Mouse (Mus musculus): ENCODE results near the gene Arntl. TPM values are rescaled to one million over a fixed set of nuclear protein-coding genes. Genes with fewer than 3 reads are reported as not detected.

The Arntl gene
- polyA plus RNA-seq, 1 experiment from 2014 or later, result 5.3 TPM

DNA sequence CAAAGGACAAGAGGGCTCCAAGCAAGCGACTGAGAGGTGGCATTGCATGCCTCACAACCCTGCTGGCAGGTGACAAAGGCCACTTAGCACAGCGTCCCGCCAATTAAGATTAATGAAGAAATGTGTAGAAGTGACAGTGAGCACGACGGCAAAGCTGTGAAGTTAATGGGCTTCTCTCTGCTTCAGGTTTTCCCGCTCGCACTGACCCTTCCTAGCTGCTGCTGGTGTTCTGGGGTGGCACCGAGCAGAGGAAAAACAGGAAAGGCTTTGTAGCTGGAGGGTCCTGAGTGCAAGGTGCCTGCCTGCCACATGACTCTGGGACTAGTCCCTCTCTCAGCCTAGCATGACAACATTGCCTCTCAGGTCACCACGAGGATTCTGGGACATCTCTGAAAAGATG is 18.7 kb upstream of the Arntl start:
- H3K4me3 ChIP-seq (ENCODE audit: low read depth, low read length), result no peak overlapping the region
- H3K4me1 ChIP-seq (replicated peaks; ENCODE audit: control insufficient read depth, insufficient read depth, low read length), result no peaks in the 10 kb centered on the region
- no peak for TF ChIP-seq CTCF (IDR thresholded peaks at IDR 0.05; ENCODE audit: low read depth)
- H3K9ac ChIP-seq (ENCODE audit: low read depth, low read length), result no peak overlapping the region
- no peak overlapping the region for H3K27ac ChIP-seq (ENCODE audit: low read depth, low read length)
- no peak for ATAC-seq
- no peaks in the 10 kb centered on the region for H3K27me3 ChIP-seq (replicated peaks; ENCODE audit: control insufficient read depth, insufficient read depth, low read length)
- WGBS, result 69% methylated on average over 9 of the region's 9 CpGs
- H3K9me3 ChIP-seq (ENCODE audit: control insufficient read depth), result no peaks in the 10 kb centered on the region
- no peaks in the 10 kb centered on the region for H3K36me3 ChIP-seq (ENCODE audit: control insufficient read depth, insufficient read depth)
- H3K4me2 ChIP-seq (replicated peaks; ENCODE audit: low read depth), result no peak overlapping the region

DNA sequence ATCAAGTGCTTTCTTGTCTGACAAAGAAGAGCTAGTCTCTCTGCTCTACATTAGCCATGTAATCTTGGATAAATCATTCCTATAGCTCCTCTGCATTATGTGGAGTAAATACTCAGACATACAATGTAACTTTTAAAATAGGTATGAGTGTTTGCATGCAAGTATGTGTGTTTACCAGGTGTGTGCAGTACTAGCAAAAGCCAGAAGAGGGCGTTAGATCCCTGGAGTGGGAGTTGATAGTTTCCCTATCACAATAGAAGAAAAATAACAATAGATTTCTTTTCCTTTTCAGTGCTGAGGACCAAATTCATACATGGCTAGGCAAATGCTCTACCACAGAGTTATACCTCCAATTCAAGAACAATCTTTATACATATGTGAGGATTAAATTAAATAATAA is 15.5 kb upstream of the Arntl start:
- Histone ChIP-seq H3K27me3 (replicated peaks; ENCODE audit: control insufficient read depth, insufficient read depth, low read length) (no peaks in the 10 kb centered on the region), H3K4me1 (replicated peaks; ENCODE audit: control insufficient read depth, insufficient read depth, low read length) (no peaks in the 10 kb centered on the region), H3K36me3 (ENCODE audit: control insufficient read depth, insufficient read depth) (no peaks in the 10 kb centered on the region), H3K4me2 (replicated peaks; ENCODE audit: low read depth) (no peak overlapping the region), H3K9me3 (ENCODE audit: control insufficient read depth) (no peaks in the 10 kb centered on the region), H3K27ac (ENCODE audit: low read depth, low read length) (no peak overlapping the region), H3K4me3 (ENCODE audit: low read depth, low read length) (no peak overlapping the region), H3K9ac (ENCODE audit: low read depth, low read length) (no peak overlapping the region)
- WGBS, result 44% methylated on average over 1 of the region's 1 CpGs
- ATAC-seq, result no peak
- peak; percentile 42 for TF ChIP-seq CTCF (IDR thresholded peaks at IDR 0.05; ENCODE audit: low read depth)

DNA sequence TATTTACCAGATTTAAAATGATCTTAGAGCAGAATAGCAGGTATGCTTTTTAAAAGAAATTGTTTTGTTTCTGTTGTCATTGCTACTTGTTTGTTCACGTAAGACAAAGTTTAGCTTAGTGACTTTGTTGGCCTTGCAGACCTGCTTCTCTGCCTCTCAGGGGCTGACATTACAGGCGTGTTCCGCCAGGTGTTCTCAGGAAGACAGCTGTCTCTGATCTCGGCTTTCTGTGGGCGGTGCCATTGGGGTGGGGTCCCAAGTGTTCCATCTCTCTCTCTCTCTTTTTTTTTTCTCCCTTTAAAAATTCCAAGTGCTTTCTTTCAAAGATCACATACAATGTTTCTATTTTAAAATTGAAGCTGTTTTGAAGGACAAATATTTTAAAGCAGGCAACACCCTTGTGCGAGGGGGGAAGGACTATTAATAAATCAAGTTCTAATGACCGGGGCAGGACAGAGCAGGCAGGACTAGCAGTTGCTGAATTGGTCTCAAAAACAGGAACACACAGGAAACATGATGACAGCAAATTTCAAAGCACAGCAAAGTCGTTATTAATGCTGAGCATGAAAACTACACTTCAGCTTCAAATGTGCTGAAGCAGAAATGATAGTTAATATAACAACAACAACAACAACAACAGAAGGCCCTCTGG is 14.4 kb upstream of the Arntl start:
- Histone ChIP-seq H3K27ac (ENCODE audit: low read depth, low read length) (no peak overlapping the region), H3K9ac (ENCODE audit: low read depth, low read length) (no peak overlapping the region), H3K4me1 (replicated peaks; ENCODE audit: control insufficient read depth, insufficient read depth, low read length) (no peaks in the 10 kb centered on the region), H3K36me3 (ENCODE audit: control insufficient read depth, insufficient read depth) (no peaks in the 10 kb centered on the region), H3K4me2 (replicated peaks; ENCODE audit: low read depth) (no peak overlapping the region), H3K27me3 (replicated peaks; ENCODE audit: control insufficient read depth, insufficient read depth, low read length) (no peaks in the 10 kb centered on the region), H3K9me3 (ENCODE audit: control insufficient read depth) (no peaks in the 10 kb centered on the region), H3K4me3 (ENCODE audit: low read depth, low read length) (no peak overlapping the region)
- no peak for ATAC-seq
- 34% methylated on average over 8 of the region's 8 CpGs for WGBS
- no peak for TF ChIP-seq CTCF (IDR thresholded peaks at IDR 0.05; ENCODE audit: low read depth)

DNA sequence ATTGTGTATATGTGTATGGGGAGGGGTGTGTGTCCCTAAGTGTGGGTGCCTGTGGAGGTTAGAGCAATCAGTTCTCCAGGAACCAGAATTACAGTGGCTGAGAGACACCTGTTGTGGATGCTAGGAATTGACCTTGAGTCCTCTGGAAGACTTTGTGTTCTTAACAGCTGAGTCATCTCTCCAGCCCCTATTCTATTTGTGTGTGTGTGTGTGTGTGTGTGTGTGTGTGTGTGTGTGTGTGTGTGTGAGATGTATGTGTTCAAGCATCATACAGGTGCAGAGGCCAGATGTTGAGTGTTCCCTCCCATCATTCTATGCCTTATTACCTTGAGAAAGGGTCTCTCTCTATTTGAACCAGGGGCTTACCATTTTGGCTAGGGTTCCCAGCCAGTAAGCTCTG is 13.4 kb upstream of the Arntl start:
- H3K9me3 ChIP-seq (ENCODE audit: control insufficient read depth), result no peaks in the 10 kb centered on the region
- H3K4me3 ChIP-seq (ENCODE audit: low read depth, low read length), result no peak overlapping the region

DNA sequence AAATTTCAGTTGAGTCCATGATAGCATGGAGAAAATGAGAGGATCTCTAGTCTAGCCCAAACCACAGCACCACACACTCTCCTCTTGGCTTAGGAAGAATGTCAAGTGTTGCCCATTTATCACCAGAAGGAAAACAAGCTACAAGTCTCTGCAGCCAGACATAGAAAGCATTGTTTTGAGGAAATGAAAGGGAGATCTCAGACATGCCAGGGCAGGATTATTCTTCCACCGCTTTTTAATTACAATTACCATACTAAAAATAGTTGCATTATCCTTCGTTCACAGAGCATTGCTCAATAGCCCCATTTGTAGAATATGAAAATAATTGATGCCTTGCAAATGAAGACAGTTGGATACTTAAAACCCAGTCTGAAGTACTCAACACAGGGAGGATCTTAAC is 12.0 kb upstream of the Arntl start:
- no peak overlapping the region for H3K4me3 ChIP-seq (ENCODE audit: low read depth, low read length)
- no peaks in the 10 kb centered on the region for H3K9me3 ChIP-seq (ENCODE audit: control insufficient read depth)
- ATAC-seq, result no peak
- 67% methylated on average over 2 of the region's 2 CpGs for WGBS
- H3K9ac ChIP-seq (ENCODE audit: low read depth, low read length), result no peak overlapping the region
- H3K4me1 ChIP-seq (replicated peaks; ENCODE audit: control insufficient read depth, insufficient read depth, low read length), result no peaks in the 10 kb centered on the region
- no peak for TF ChIP-seq CTCF (IDR thresholded peaks at IDR 0.05; ENCODE audit: low read depth)
- no peaks in the 10 kb centered on the region for H3K27me3 ChIP-seq (replicated peaks; ENCODE audit: control insufficient read depth, insufficient read depth, low read length)
- H3K4me2 ChIP-seq (replicated peaks; ENCODE audit: low read depth), result no peak overlapping the region
- no peaks in the 10 kb centered on the region for H3K36me3 ChIP-seq (ENCODE audit: control insufficient read depth, insufficient read depth)
- H3K27ac ChIP-seq (ENCODE audit: low read depth, low read length), result no peak overlapping the region

More for the DNA sequence above, 13.4 kb upstream of the Arntl start:
- ATAC-seq, result no peak
- no peaks in the 10 kb centered on the region for H3K27me3 ChIP-seq (replicated peaks; ENCODE audit: control insufficient read depth, insufficient read depth, low read length)
- TF ChIP-seq CTCF (IDR thresholded peaks at IDR 0.05; ENCODE audit: low read depth), result no peak
- no peaks in the 10 kb centered on the region for H3K36me3 ChIP-seq (ENCODE audit: control insufficient read depth, insufficient read depth)
- no peak overlapping the region for H3K4me2 ChIP-seq (replicated peaks; ENCODE audit: low read depth)
- H3K27ac ChIP-seq (ENCODE audit: low read depth, low read length), result no peak overlapping the region
- H3K4me1 ChIP-seq (replicated peaks; ENCODE audit: control insufficient read depth, insufficient read depth, low read length), result no peaks in the 10 kb centered on the region
- no peak overlapping the region for H3K9ac ChIP-seq (ENCODE audit: low read depth, low read length)

DNA sequence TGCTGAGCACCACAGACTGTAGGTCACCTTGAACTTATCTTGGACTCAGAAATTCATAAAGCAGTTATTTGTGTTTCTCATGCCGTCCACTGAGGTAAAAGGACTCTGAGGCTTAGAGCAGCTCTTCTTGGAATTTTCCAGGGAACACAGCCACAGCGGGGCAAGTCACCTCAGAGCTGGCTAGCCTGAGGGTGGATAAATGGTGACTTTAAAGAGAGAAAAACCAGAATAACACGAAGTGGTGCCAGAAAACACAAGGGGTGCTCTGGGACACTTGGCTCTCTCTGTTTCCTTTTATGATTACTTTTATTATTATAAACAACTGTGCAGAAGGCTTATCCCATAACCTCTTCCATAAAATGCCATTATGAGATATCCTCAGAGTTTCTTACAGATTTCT is 11.1 kb upstream of the Arntl start:
- H3K9me3 ChIP-seq (ENCODE audit: control insufficient read depth), result no peaks in the 10 kb centered on the region
- H3K4me3 ChIP-seq (ENCODE audit: low read depth, low read length), result no peak overlapping the region
- no peak overlapping the region for H3K4me2 ChIP-seq (replicated peaks; ENCODE audit: low read depth)
- H3K27ac ChIP-seq (ENCODE audit: low read depth, low read length), result no peak overlapping the region
- TF ChIP-seq CTCF (IDR thresholded peaks at IDR 0.05; ENCODE audit: low read depth), result no peak
- WGBS, result 81% methylated on average over 3 of the region's 3 CpGs
- no peaks in the 10 kb centered on the region for H3K4me1 ChIP-seq (replicated peaks; ENCODE audit: control insufficient read depth, insufficient read depth, low read length)
- no peaks in the 10 kb centered on the region for H3K27me3 ChIP-seq (replicated peaks; ENCODE audit: control insufficient read depth, insufficient read depth, low read length)
- no peak overlapping the region for H3K9ac ChIP-seq (ENCODE audit: low read depth, low read length)
- ATAC-seq, result no peak
- no peaks in the 10 kb centered on the region for H3K36me3 ChIP-seq (ENCODE audit: control insufficient read depth, insufficient read depth)

Measured in intestine, postnatal 0 days (tissue).